Mouse (Mus musculus) heart, adult 2 months (tissue): ENCODE data around the gene Olfr988.

Source experiments
- CTCF ChIP-seq: fragments of 200-600 bp; IDR thresholded peaks from 2 replicates; pipeline ENCODE4 v1.8.1; 2022; ENCODE audit warnings: antibody characterized with exemption, mild to moderate bottlenecking, moderate library complexity
- EP300 ChIP-seq: fragments of 200-500 bp; IDR thresholded peaks from 2 replicates; pipeline ENCODE4 v1.6.1; 2011; ENCODE audit warnings: low read depth, low read length, control low read depth; ENCODE audit not compliant: insufficient read depth
- POLR2A ChIP-seq: fragments of 200-500 bp; IDR thresholded peaks from 2 replicates; pipeline ENCODE4 v1.6.1; 2011; ENCODE audit warnings: mild to moderate bottlenecking, low read depth, low read length, control low read depth; ENCODE audit not compliant: insufficient read depth

DNA sequence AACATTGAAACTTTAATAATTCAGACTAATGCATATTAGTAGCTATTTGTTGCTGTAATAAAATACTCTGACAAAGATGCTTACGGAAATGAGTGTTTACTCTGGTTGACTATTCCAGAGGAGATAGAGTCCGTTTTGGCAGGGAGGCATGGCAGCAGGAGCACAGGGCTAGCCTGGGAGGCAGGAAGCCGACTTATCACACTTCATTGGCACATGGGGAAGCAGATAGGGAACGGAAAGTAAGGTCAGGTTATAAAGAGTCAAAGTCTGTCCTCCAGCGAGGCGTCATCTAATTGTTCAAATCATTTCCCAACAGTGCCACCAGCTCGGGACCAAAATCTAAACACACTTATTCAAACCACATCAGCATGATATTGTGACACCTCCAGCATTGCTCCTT is 23.1 kb downstream of the Olfr988 start:
- no peak for TF ChIP-seq CTCF
- TF ChIP-seq EP300, result no peak
- no peak for TF ChIP-seq POLR2A
